Mouse (Mus musculus) thymus, adult 2 months (tissue): ENCODE measurements around the gene Arl16. TPM values are rescaled to one million over a fixed set of nuclear protein-coding genes. Genes with fewer than 3 reads are reported as not detected.

ENCODE experiments used
- DNase-seq: peaks from one replicate; pipeline ENCODE4 v3.0.0; 2021
- H3K27ac ChIP-seq: fragments of 200-500 bp; 2 replicates; pipeline ENCODE4 v1.5.1; 2012; ENCODE audit warnings: low read length, control low read depth; ENCODE audit not compliant: control insufficient read depth, insufficient read depth
- H3K27me3 ChIP-seq: fragments of 200-500 bp; 2 replicates; pipeline ENCODE4 v1.6.1; 2012; ENCODE audit warnings: mild to moderate bottlenecking, low read length, moderate library complexity, mixed read lengths; ENCODE audit not compliant: control insufficient read depth, insufficient read depth
- H3K36me3 ChIP-seq: fragments of 200-500 bp; 2 replicates; pipeline ENCODE4 v1.6.1; 2012; ENCODE audit warnings: mild to moderate bottlenecking, low read length, moderate library complexity; ENCODE audit not compliant: control insufficient read depth, insufficient read depth
- H3K4me1 ChIP-seq: fragments of 200-500 bp; replicated peaks from 2 replicates; pipeline ENCODE4 v1.6.1; 2012; ENCODE audit warnings: low read length; ENCODE audit not compliant: control insufficient read depth, insufficient read depth
- H3K4me3 ChIP-seq: fragments of 200-500 bp; 2 replicates; pipeline ENCODE4 v1.5.1; 2012; ENCODE audit warnings: mild to moderate bottlenecking, low read length, control low read depth, moderate library complexity; ENCODE audit not compliant: control insufficient read depth, insufficient read depth
- CTCF ChIP-seq: fragments of 200-500 bp; IDR thresholded peaks from 2 replicates; pipeline ENCODE4 v1.5.1; 2012; ENCODE audit warnings: mild to moderate bottlenecking, control low read depth, low read length, moderate library complexity, borderline replicate concordance; ENCODE audit not compliant: control insufficient read depth, poor library complexity, insufficient read depth; ENCODE audit errors: extremely low read depth
- POLR2A ChIP-seq: fragments of 200-500 bp; IDR thresholded peaks from 2 replicates; pipeline ENCODE4 v1.6.1; 2012; ENCODE audit warnings: mild to moderate bottlenecking, low read length, control low read depth, moderate library complexity; ENCODE audit not compliant: control insufficient read depth, poor library complexity, insufficient read depth; ENCODE audit errors: extremely low read depth
- WGBS: fragments of 180-500 bp; shearing (Covaris S2); methylation state at CpG from one replicate; pipeline ENCODE4 v1.1.7; 2018; 5-methylcytosine and 5-hydroxymethylcytosine counted together
- polyA plus RNA-seq: library from polyadenylated mRNA; depleted of rRNA; stranded (reverse); fragments of >200 nt; gene quantifications from 2 replicates; pipeline ENCODE4 v1.2.3, GENCODE M21; 2012

Arl16 gene
- polyA plus RNA-seq, 1 experiment: 28.4 TPM

DNA sequence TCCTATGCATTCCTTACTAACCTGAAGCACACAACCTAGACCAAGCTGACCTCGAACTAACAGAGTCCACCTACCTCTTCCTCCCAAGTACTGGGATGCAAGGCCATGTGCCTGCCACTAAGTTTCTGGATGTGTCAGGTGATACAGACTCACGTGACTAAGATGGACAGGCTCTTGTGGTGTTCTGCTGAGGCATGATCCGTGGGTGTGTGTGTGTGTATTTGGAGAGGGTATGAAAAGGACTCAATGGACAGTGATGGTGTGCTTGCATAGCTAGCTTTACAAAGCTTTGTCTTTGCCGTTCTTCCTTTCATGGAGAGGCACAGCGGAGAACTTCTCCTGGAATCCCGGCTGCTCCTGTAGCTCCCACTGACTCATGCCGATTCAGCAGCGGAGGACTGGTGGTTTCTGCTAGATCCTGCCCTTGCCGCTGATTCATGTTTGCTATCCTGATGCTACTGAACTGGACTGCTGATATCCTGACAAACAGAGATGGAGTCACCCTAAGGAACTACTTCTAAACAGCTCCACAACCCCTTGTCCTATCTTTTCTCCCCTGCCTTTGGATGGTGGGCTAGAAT, 41.0 kb upstream of the Arl16 start:
- Histone ChIP-seq H3K27me3 (no peaks in the 10 kb centered on the region), H3K36me3 (no peaks in the 10 kb centered on the region), H3K4me3 (no peak overlapping the region), H3K27ac (no peak overlapping the region), H3K4me1 (peaks cover 20% of the 10 kb centered on the region)
- WGBS: 94% methylated on average over 9 of the region's 9 CpGs
- no peak for DNase-seq
- TF ChIP-seq POLR2A: no peak
- no peak for TF ChIP-seq CTCF

DNA sequence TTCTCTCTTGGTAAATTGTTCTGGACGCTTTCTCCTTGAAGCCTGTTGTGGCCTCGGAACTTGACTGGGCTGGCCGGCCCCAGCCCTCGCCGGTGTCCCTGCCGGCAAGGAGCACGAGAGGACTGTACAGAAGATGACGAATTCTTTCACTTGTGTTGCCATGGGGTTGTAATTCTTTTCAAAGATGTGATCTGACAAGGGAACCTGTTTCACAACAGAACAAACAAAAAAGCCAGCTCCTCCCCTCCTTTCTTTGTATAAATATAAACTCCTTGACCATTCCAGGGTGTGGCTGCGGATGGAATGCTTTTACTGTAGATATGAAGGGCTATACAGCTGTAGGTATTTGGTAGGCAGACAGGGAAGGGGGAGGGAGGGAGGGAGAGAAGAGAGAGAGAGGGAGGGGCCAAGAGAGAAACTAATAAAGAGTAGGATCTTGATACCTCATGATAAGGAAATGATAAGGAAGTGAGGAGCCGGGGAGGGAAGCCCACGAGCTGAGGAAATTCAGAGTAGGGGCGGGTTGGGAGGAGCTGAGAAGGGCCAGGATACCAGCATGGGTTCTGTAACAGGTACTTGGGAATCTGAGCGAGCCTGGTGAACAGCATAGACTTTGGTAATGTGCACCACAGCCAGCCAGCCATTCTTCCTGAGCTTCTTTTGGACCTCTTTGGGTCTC, 40.3 kb upstream of the Arl16 start:
- no peak for DNase-seq
- Histone ChIP-seq H3K36me3 (no peaks in the 10 kb centered on the region), H3K4me3 (no peak overlapping the region), H3K27ac (no peak overlapping the region), H3K27me3 (no peaks in the 10 kb centered on the region), H3K4me1 (peaks cover 20% of the 10 kb centered on the region)
- no peak for TF ChIP-seq POLR2A
- TF ChIP-seq CTCF: no peak
- WGBS: 88% methylated on average over 13 of the region's 13 CpGs

GRCm38 (mm10) chr11:120506899-120507298, 39.5 kb upstream of the Arl16 start:
- peaks cover 20% of the 10 kb centered on the region for H3K4me1 ChIP-seq
- H3K27ac ChIP-seq: no peak overlapping the region
- TF ChIP-seq POLR2A (no peak), CTCF (peak; percentile 61; the same call in 1 of the 2 replicates)
- H3K27me3 ChIP-seq: no peaks in the 10 kb centered on the region
- H3K36me3 ChIP-seq: no peaks in the 10 kb centered on the region
- no peak overlapping the region for H3K4me3 ChIP-seq
- no peak for DNase-seq
- WGBS: 60% methylated on average over 4 of the region's 4 CpGs

DNA sequence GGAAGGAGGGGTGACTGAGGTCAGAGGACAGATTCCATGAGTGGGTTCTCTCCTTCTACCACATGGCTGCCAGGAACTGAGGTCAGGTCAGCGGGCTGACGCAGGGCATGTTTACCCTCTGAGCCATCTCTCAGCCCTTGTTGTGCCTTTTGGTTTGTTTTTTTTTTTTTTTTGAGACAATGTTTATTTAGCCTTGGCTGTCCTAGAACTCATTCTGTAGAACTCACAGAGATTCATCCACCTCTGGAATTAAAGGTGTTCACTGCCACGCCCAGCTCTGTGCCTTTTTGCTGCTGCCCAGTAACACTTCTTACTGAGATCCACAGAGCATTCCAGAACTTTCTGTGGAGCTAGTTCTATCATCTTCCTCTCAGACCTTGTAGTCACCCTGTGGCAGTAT, 38.3 kb upstream of the Arl16 start:
- Histone ChIP-seq H3K27ac (no peak overlapping the region), H3K27me3 (no peaks in the 10 kb centered on the region), H3K36me3 (no peaks in the 10 kb centered on the region), H3K4me1 (peaks cover 11% of the 10 kb centered on the region), H3K4me3 (no peak overlapping the region)
- 97% methylated on average over 3 of the region's 3 CpGs for WGBS
- TF ChIP-seq POLR2A: no peak
- TF ChIP-seq CTCF: no peak
- DNase-seq: no peak

DNA sequence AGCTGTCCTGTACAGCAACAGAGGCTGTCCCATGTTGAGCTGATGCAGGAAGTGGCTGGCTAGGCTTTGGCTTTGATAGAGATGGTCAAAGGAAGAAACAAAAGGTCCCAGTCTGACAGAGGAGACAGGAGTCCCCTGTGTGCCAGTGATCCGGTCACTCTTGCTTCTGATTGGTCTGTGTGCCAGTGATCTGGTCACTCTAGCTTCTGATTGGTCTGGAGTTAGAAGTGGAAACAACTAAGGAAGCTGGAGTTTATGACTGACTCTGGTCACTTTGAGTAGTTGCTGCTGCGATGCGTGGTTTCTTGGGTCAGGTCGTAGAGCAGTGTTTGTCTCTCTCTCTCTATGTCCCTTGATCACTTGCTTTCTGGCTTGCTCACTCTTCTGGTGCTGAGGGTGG, 34.3 kb upstream of the Arl16 start:
- 74% methylated on average over 4 of the region's 4 CpGs for WGBS
- no peak for DNase-seq
- TF ChIP-seq POLR2A (no peak), CTCF (no peak)

GRCm38 (mm10) chr11:120501018-120501417, 33.6 kb upstream of the Arl16 start:
- Histone ChIP-seq H3K27ac (no peak overlapping the region), H3K36me3 (no peaks in the 10 kb centered on the region)

More for the DNA sequence above, 34.3 kb upstream of the Arl16 start:
- H3K36me3 ChIP-seq: no peaks in the 10 kb centered on the region
- no peaks in the 10 kb centered on the region for H3K4me1 ChIP-seq
- no peak overlapping the region for H3K27ac ChIP-seq
- H3K27me3 ChIP-seq: no peaks in the 10 kb centered on the region
- H3K4me3 ChIP-seq: no peak overlapping the region

GRCm38 (mm10) chr11:120500357-120500756, 33.0 kb upstream of the Arl16 start:
- Histone ChIP-seq H3K4me3 (no peak overlapping the region), H3K36me3 (no peaks in the 10 kb centered on the region), H3K27ac (no peak overlapping the region), H3K27me3 (no peaks in the 10 kb centered on the region), H3K4me1 (no peaks in the 10 kb centered on the region)
- 33% methylated on average over 3 of the region's 3 CpGs for WGBS
- no peak for TF ChIP-seq CTCF
- no peak for DNase-seq

More at GRCm38 (mm10) chr11:120501018-120501417, 33.6 kb upstream of the Arl16 start:
- no peaks in the 10 kb centered on the region for H3K4me1 ChIP-seq
- no peak overlapping the region for H3K4me3 ChIP-seq
- H3K27me3 ChIP-seq: no peaks in the 10 kb centered on the region
- WGBS: 65% methylated on average over 6 of the region's 6 CpGs
- TF ChIP-seq CTCF: no peak
- TF ChIP-seq POLR2A: no peak
- no peak for DNase-seq
